In genomic region chr17:6079287-6080122, GRCm38 (mm10) we compare ENCODE assay signal across 1 mouse cellular context.
TF ChIP-seq lines count a peak whose summit lies in the region.

Gene Serac1, minus strand, starts transcription at chr17:6079741.
Gene Gtf2h5, plus strand, starts transcription at chr17:6079786.

TF ChIP-seq in MEL, 35 proteins besides CTCF, POLR2A, EP300 and RAD21 (continued from another document):
- TF ChIP-seq MEF2A (IDR thresholded peaks at IDR 0.05; ENCODE audit: extremely low read depth, insufficient replicate concordance, low read depth, low read length, poor library complexity, severe bottlenecking) (no peak), RCOR1 (IDR thresholded peaks at IDR 0.05; ENCODE audit: low read depth, low read length) (no peak), JUND (IDR thresholded peaks at IDR 0.05; ENCODE audit: low read depth, low read length) (no peak), GATA1 (IDR thresholded peaks at IDR 0.05; ENCODE audit: low read depth, low read length) (peak; percentile 38; the same call in 1 of the 2 replicates), ETS1 (IDR thresholded peaks at IDR 0.05; ENCODE audit: low read depth, low read length) (0 out of 2 replicates have a peak, but pooled peaks have one; percentile 33), MAFK (IDR thresholded peaks at IDR 0.05; ENCODE audit: borderline replicate concordance, low read depth, low read length) (no peak), TAL1 (IDR thresholded peaks at IDR 0.05; ENCODE audit: low read length) (no peak), MXI1 (IDR thresholded peaks at IDR 0.05; ENCODE audit: low read depth, low read length) (peak; percentile 92), POLR2AphosphoS5 (IDR thresholded peaks at IDR 0.05; ENCODE audit: borderline replicate concordance, low read depth, low read length) (no peak; the same call in 1 of the 2 replicates), USF1 (IDR thresholded peaks at IDR 0.05; ENCODE audit: low read depth, low read length) (peak; percentile 99), POLR2AphosphoS2 (IDR thresholded peaks at IDR 0.05; ENCODE audit: low read length) (peak; percentile 72), MYB (IDR thresholded peaks at IDR 0.05; ENCODE audit: low read depth, low read length) (no peak), MAZ (IDR thresholded peaks at IDR 0.05; ENCODE audit: low read depth, low read length) (peak; percentile 76; the same call in 1 of the 2 replicates), BHLHE40 (IDR thresholded peaks at IDR 0.05; ENCODE audit: borderline replicate concordance, low read depth, low read length) (peak; percentile 80; the same call in 1 of the 2 replicates), ELF1 (IDR thresholded peaks at IDR 0.05; ENCODE audit: low read depth, low read length) (0 out of 2 replicates have a peak, but pooled peaks have one; percentile 41)
